Mouse (Mus musculus): ENCODE data around the gene Bub1b. TPM values are rescaled to one million over a fixed set of nuclear protein-coding genes. Genes with fewer than 3 reads are reported as not detected.

Gene Bub1b
- polyA plus RNA-seq (2012; rRNA removed), result 7.8 and 11.1 TPM in 2 replicates

DNA sequence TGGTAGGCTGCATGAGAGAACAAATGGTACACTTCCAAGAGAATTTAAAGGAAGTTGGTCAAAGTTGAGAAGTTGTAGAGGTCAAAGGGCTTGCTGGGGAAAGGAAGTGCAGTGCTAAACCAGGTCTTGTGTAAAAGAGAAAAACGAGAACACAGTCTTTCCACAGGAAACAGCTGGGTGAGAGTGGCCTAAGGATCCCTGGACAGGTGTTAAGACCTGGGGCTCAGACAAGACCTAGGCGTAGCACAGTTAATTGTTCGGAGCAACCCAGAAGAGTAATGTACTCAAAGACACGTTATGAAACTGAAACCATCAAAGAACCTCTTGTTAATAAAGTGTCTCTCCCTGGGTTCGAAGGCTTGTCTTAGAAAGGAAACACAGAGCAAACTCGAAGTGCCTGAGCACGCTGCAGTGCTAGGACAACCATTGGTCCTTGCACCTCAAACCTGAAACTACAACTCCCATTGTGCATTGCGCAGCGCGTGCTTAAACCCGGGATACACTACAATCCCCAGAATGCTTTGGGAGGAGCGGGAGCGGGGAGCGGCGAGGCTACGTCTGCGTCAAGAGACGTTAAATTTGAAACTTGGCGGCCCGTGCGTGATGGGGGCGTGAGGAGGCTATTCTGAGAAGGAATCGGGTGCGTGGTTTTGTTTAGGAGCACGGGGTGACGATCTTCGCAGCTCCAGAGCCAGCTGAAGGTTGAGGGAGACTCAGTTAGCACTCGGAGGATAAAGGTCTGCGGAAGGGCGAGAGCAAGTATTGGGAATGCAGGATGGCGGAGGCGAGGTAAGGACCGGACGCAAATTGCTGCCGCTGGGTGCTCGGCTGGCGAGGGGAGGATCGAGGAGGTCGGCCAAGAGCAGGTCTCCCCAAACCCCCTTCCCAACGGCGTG, at the start of gene Bub1b:
Bub1b (plus strand) TSS at position 539 of the 896 bp plus-strand sequence.

DNA sequence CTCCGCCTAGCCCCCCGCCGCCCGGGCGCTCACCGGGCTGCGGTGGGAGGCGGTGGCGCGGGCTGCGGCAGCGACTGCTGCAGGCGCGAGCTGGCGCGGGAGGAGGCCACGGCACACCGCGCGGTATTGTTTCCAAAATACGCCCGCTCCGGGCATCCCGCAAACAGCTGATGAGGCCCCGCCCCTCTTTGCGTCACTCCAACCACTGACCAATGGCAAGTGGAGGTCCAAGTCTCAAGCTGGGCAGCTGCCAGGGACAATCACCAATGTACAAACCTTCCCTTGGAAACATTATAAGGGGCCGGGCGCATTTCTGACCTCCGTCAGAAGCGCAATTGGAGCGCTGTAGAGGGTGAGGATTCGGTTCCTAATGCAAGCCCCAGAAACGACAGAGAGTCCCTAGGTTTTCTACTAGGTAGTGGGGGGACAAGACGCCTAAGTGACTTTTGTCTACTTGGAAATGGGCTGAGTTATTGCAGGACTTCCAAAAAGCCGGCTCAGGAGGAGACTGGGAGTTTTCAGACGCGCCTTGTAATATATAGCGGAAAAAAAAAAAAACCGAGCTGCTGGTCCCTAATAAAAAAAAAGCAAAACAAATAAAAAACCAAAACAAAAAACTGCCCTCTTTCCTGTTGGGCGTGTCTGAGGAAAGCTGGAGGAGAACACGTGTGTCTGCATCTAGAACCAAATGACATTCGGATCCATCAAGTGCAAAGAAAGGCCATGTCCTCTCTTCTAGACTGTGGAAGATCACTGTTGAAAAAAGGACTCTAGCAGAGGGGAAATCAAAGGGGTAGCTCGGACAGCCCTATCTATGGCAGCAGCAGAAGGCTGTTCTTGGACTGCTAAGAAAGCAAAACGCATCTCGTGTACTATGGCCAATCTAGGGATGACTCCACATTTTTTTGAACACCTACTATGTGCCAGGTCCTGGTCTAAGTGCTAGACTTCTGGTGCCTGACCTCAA, 48.2 kb upstream of the Bub1b start, which contains the start of gene Bmf:
Bmf (minus strand) TSS at position 181 of the 967 bp plus-strand sequence.

DNA sequence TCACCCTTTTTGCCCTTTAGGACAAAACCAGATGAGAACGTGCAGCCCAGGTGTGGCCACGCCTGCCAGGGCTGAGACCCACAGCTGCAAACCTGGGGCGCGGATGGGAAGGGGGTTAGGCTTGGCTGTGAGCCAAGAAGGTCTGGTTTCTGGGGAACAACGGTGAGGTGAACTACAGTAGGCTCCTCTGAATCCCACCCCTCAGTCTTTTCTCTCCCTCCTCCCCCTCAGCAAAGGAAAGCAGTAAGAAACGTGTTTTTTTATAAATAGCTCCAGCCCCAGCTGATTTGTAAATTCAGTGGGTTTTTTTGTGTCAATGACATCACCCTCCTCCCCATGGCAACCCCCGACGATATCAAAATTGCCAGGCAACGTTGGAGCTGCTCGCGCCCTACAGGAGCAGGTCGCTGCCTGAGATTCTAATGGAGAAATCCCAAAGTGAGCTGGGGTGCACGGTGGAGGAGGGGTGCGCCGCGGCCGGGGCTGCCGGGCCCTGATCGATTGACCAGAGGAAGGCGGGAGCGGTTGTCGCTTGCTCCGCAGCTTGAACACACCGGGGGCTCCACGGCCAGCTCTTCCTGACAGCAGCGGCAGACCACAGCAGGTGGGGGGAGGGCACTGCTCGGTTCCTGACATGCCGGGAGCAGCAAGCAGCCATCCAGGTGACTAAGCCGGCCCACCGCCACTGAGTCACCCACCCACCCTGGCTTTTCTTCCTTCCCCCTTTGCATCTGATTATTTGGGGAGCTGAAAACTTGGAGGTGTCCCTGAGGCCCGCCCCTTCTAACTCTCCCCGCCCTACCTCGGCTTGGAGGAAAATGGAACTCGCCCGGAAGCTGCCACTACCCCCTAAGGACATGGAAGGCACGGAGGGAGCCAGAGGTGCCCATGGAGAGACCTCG, 65.1 kb downstream of the Bub1b start, which contains the start of gene Pak6:
Pak6 (plus strand) TSS at position 402 of the 902 bp plus-strand sequence.

Other genes starting within 250 kb of the Bub1b start
- 3.4 and 3.8 TPM in 2 replicates for gene Gpr176, start 224.8 kb upstream of the Bub1b start, polyA plus RNA-seq (2012; rRNA removed)
- gene Eif2ak4, start 209.6 kb upstream of the Bub1b start, polyA plus RNA-seq (2012; rRNA removed), result 19.1 and 20.2 TPM in 2 replicates
- gene Srp14, start 118.5 kb upstream of the Bub1b start, polyA plus RNA-seq (2012; rRNA removed), result 230 and 254 TPM in 2 replicates
- gene Bmf, start 48.5 kb upstream of the Bub1b start, polyA plus RNA-seq (2012; rRNA removed), result 4.5 and 5.0 TPM in 2 replicates
- 46.3 and 57.9 TPM in 2 replicates for gene Pak6, start 65.1 kb downstream of the Bub1b start, polyA plus RNA-seq (2012; rRNA removed)
- gene Ankrd63, start 105.8 kb downstream of the Bub1b start, polyA plus RNA-seq (2012; rRNA removed), result 1.1 and 1.2 TPM in 2 replicates
- 1.2 TPM in 2 replicates for gene Plcb2, start 130.2 kb downstream of the Bub1b start, polyA plus RNA-seq (2012; rRNA removed)
- gene Inafm2, start 147.5 kb downstream of the Bub1b start, polyA plus RNA-seq (2012; rRNA removed), result 10.3 and 10.6 TPM in 2 replicates
- 1.6 and 1.8 TPM in 2 replicates for gene Ccdc9b, start 164.4 kb downstream of the Bub1b start, polyA plus RNA-seq (2012; rRNA removed)
- 1.8 TPM in 1 of 2 replicates, not detected in the other for gene Phgr1, start 174.6 kb downstream of the Bub1b start, polyA plus RNA-seq (2012; rRNA removed)
- 98.3 and 98.9 TPM in 2 replicates for gene Disp2, start 181.5 kb downstream of the Bub1b start, polyA plus RNA-seq (2012; rRNA removed)
- gene Knstrn, start 215.8 kb downstream of the Bub1b start, polyA plus RNA-seq (2012; rRNA removed), result 14.1 and 15.7 TPM in 2 replicates